Mouse (Mus musculus) brain, adult 10 weeks (tissue): Measurements from ENCODE around the gene Rhebl1. TPM values are rescaled to one million over a fixed set of nuclear protein-coding genes. Genes with fewer than 3 reads are reported as not detected.

Experiments used
- polyA plus RNA-seq: library from polyadenylated mRNA; stranded (reverse); fragments of 350-450 nt; fragmentation: Illumina TruSeq; extraction: RNeasy Lipid Tissue Mini Kit (QIAGEN cat#74804); gene quantifications from one replicate; pipeline ENCODE4 v1.2.3, GENCODE M21; 2015; ENCODE audit warnings: low read depth, low replicate concordance

Rhebl1 gene
- polyA plus RNA-seq, result 15.3 TPM

DNA sequence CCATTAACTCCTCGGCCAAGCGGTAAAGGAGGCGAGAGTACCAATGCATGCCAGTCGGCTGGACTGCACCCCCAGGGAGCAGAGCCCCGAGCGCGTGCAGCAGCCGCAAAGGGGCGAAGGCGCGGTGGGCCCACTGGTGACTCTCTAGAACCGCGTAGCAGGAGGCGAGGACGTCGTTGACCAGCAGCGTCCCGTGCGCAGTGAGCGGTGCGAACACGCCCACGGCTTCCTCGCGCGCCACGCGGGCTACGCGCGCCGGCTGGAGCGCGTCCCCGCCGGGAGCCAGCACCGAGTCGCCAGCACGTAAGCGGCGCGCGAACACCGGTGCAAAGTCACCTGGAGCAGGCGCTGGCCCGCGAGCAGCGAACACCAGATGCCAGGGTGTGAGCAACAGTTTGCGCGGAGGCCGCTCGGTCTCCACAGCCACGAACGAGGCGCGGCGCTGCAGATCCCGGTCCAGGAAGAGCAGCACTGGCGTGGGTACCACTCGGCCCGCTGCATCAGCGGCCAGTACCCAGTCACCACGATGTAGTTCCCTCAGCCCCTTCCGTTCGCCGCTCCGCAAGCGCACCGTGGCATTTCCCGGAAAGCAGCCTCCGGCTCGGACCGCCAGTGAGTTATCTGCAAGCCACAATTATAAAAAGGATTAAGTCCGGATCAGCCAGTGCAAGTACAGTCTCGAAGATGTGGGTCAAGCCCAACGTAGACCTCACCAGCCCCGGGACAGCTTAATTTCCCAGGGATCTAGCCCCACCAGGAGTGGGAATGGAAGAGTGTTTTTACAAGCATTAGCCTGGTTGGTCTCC lies at the start of gene Rhebl1:
Gene Rhebl1 (minus strand): TSS at position 601 of the 806 bp plus-strand sequence.

GRCm38 (mm10) chr15:98934217-98934839 lies 40.0 kb upstream of the Rhebl1 start, which contains the start of gene Tuba1b:
Gene Tuba1b, minus strand, starts transcription at chr15:98934565.

GRCm38 (mm10) chr15:98917538-98918498 lies 23.5 kb upstream of the Rhebl1 start, which contains the start of gene Lmbr1l:
Gene Lmbr1l, minus strand, starts transcription at chr15:98918231.

GRCm38 (mm10) chr15:98897928-98898800 lies 3.8 kb upstream of the Rhebl1 start, which contains the start of gene Dhh:
Gene Dhh, minus strand, starts transcription at chr15:98898540.

GRCm38 (mm10) chr15:98871070-98871915 lies 23.0 kb downstream of the Rhebl1 start, which contains the start of gene Kmt2d:
Gene Kmt2d, minus strand, starts transcription at chr15:98871204.

GRCm38 (mm10) chr15:98830736-98831683 lies 63.3 kb downstream of the Rhebl1 start, which contains the start of gene Prkag1:
Gene Prkag1, minus strand, starts transcription at chr15:98831521.

Other genes starting within 250 kb of the Rhebl1 start
- gene Ddx23, start 231.6 kb downstream of the Rhebl1 start, polyA plus RNA-seq, result 52.9 TPM
- gene Rnd1, start 217.1 kb downstream of the Rhebl1 start, polyA plus RNA-seq, result 30.1 TPM
- 6.9 TPM for gene Ccdc65, start 186.3 kb downstream of the Rhebl1 start, polyA plus RNA-seq
- gene Fkbp11, start 166.3 kb downstream of the Rhebl1 start, polyA plus RNA-seq, result 3.3 TPM
- 497 TPM for gene Arf3, start 131.3 kb downstream of the Rhebl1 start, polyA plus RNA-seq
- gene Wnt10b, start 116.4 kb downstream of the Rhebl1 start, polyA plus RNA-seq, result 1.4 TPM
- 0.18 TPM for gene Wnt1, start 104.7 kb downstream of the Rhebl1 start, polyA plus RNA-seq
- gene Ddn, start 85.0 kb downstream of the Rhebl1 start, polyA plus RNA-seq, result 553 TPM
- gene Prkag1, start 63.0 kb downstream of the Rhebl1 start, polyA plus RNA-seq, result 80.7 TPM
- gene Kmt2d, start 23.3 kb downstream of the Rhebl1 start, polyA plus RNA-seq, result 21.3 TPM
- gene Dhh, start 4.0 kb upstream of the Rhebl1 start, polyA plus RNA-seq, result 0.10 TPM
- 12.2 TPM for gene Lmbr1l, start 23.7 kb upstream of the Rhebl1 start, polyA plus RNA-seq
- gene Tuba1b, start 40.0 kb upstream of the Rhebl1 start, polyA plus RNA-seq, result 1,224 TPM
- gene Gm49450, start 59.0 kb upstream of the Rhebl1 start, polyA plus RNA-seq, result not detected
- 2,104 TPM for gene Tuba1a, start 59.2 kb upstream of the Rhebl1 start, polyA plus RNA-seq
- 5.4 TPM for gene Tuba1c, start 135.4 kb upstream of the Rhebl1 start, polyA plus RNA-seq
- gene Prph, start 160.6 kb upstream of the Rhebl1 start, polyA plus RNA-seq, result 4.0 TPM
- gene Troap, start 180.0 kb upstream of the Rhebl1 start, polyA plus RNA-seq, result not detected
- 1.6 TPM for gene C1ql4, start 193.3 kb upstream of the Rhebl1 start, polyA plus RNA-seq
- gene Dnajc22, start 198.6 kb upstream of the Rhebl1 start, polyA plus RNA-seq, result 0.30 TPM
- 23.8 TPM for gene Spats2, start 231.4 kb upstream of the Rhebl1 start, polyA plus RNA-seq